Mouse (Mus musculus) spleen, adult 12 weeks (tissue): Measurements from ENCODE around the gene Ddx39b.
A peak's percentile ranks its signal among the peaks of the same experiment; 100 is the strongest.

Experiments
- DNase-seq: peaks from one replicate; pipeline ENCODE4 v3.0.0; 2022; ENCODE audit warnings: low spot score

Gene Ddx39b

GRCm38 (mm10) chr17:35241305-35242014 is at the start of gene Ddx39b:
Gene Ddx39b (plus strand): TSS chr17:35241746.
- peak; percentile 95 for DNase-seq

DNA sequence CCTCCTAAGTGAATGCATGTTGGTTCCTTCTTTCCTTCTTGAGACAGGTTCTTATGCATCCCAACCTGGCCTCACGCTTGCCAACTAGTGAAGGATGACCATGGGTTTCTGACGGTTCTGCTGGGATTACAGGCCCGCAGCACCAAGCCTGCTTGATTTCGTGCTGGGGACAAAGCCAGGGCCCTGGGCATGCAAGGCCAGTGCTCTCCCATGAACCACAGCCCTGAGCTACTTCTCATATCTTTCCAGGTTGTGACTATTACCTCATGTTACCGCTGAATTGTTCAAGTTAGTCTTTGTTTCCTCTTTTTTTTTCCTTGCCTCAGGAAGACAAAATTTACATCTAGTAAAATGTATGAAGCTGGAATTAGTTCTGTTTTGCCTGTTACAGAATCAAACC is 48.6 kb upstream of the Ddx39b start:
- no peak for DNase-seq

DNA sequence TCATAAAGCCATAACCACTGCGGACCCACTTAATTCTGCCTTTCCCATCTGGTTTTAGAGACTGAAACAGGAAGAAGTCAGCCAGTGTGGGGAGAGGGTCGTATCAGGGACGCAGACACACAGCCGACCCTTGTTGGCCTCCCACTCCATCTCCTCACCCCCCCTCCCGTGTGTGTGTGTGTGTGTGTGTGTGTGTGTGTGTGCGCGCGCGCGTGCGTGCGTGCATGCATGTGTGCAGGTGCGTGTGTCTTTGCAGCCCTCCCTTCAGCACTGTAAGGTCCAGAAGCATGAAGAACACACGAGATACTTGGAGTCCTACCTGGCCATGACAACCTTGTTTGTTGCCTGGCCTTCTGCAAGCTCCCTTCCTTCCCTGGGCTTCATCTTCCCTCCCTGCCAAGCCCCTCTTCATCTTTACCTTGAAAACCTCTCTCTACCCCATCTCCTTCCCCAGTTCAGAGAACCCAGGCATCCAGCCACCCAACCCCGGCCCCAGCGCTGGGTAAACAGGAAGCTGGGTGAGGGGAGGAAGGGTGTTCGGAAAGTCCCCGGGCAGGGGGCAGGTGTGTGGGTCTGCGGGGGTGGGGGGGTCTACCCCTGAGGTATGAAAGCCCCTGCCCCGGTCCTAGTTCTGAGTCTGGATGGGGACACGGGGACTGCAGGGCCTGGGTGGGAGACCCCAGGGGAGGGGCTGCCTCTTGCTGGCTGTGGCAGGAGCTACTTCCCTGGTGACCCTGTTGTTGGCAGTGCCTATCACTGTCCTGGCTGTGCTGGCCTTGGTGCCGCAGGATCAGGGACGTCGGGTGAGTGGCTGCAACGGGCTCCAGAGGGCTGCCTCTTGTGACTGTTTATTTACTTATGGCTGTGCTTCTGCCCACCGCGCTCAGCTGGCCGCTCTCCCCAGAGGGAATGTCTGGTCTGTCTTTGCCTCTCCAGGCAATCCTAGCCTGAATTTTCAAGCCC is 47.4 kb upstream of the Ddx39b start, which contains the start of gene Ltb:
TSS of gene Ltb (plus strand) at position 559 of the 963 bp plus-strand sequence.
- DNase-seq, result no peak

DNA sequence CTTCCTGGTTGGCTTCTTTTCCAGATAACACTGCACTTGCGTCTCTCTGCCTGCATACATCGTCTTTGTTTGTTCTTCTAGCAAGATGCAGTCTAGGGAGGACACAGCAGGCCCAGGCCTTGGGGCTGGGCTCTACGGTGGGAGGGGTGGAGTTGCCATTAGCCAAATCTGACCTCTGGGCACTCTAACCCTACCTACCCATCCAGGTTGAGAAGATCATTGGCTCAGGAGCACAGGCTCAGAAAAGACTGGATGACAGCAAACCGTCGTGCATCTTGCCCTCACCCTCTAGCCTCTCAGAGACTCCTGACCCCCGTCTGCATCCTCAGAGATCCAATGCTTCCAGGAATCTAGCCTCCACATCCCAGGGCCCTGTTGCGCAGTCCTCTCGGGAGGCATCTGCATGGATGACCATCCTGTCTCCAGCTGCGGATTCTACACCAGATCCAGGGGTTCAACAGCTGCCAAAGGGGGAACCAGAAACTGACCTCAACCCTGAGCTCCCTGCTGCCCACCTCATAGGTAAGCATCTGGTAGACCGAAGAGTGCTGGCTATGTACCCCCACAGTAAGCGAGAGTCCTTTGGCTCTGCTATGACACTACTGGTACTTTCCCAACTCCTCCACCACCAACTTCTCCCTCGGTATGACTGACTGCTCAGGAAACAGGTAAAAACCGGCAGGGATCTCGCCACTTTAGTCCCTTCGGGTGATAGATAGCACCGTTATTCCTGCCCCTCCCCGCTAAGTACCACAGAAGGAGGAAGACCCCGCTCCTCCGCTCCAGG is 46.5 kb upstream of the Ddx39b start:
- no peak for DNase-seq

DNA sequence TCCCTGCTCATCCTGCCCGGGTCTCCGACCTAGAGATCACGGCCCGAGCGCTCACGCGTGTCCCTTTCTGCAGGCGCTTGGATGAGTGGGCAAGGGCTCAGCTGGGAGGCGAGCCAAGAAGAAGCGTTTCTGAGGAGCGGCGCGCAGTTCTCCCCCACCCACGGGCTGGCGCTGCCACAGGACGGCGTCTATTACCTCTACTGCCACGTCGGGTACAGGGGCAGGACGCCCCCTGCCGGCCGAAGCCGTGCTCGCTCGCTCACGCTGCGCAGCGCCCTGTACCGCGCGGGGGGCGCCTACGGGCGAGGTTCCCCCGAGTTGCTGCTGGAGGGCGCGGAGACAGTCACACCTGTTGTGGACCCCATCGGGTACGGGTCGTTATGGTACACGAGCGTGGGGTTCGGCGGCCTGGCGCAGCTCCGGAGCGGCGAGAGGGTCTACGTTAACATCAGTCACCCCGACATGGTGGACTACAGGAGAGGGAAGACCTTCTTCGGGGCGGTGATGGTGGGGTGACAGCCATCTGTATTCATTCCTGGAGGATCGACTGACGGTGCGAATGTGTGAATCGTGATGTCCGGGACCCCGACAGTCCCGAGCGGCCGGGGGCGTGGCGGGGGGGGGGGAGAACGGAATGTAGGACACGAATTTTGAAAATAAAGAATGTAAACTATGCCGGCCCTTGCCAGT is 45.8 kb upstream of the Ddx39b start:
- DNase-seq, result peak; percentile 73

- no peak for DNase-seq
Measured at GRCm38 (mm10) chr17:35196321-35196641, 45.3 kb upstream of the Ddx39b start.

GRCm38 (mm10) chr17:35197126-35197525 is 44.4 kb upstream of the Ddx39b start:
- no peak for DNase-seq

DNA sequence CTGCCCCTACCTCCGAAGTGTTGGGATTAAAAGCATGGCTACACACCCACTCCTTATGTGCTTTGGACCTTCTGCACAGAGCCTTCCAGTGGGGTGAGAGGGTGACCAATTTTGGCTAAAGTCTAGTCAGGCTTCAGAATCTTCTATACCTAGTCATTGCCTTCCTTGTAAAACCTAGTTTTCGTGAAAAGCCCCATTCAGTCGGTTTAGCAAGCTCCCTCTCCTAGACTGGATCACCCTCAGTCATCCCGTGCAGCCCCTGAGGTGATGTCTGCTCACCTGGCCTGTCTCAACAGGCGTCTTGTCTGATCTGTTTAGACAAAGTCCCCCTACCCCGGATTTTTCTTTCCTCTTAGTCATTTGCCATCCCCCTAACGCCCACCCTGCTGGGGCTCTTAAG is 43.5 kb upstream of the Ddx39b start:
- DNase-seq, result no peak

GRCm38 (mm10) chr17:35198946-35199345 is 42.6 kb upstream of the Ddx39b start:
- no peak for DNase-seq

DNA sequence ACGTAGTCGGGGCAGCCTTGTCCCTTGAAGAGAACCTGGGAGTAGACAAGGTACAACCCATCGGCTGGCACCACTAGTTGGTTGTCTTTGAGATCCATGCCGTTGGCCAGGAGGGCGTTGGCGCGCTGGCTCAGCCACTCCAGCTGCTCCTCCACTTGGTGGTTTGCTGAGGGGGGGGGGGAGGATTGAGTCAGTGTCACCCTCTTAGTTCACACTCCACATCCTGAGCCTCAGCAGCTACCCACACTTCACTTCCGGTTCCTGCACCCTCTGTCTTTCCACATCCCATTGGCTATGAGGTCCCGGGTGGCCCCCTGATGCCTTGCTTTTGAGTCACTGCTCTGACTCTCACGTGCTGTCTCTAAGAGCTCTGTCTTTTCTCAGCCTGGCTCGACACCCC is 41.1 kb upstream of the Ddx39b start:
- DNase-seq, result peak; percentile 46

DNA sequence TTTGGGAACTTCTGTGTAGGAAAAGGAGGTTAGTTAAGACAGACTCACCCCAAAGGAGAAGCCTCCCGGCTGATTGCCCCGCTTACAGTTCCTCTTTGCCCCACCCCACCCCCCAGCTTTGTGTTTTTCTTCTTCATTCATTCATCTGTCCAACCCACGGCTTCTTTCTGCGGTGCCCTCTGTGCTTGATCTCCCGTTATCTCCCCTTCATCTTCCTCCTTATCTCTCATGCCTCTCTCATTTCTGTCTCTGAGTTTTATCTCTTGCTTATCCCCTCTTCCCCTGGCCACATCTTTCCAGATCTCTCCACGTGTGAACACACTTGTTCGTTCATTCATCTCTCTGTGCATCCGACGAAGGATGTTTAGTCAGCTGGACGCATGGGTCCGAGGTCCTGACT is 40.4 kb upstream of the Ddx39b start:
- DNase-seq, result no peak

- peak; percentile 35 for DNase-seq
Measured at GRCm38 (mm10) chr17:35201787-35202186, 39.8 kb upstream of the Ddx39b start, which contains the start of gene Tnf. Gene Tnf (minus strand): TSS chr17:35202007.

- no peak for DNase-seq
Measured at GRCm38 (mm10) chr17:35202442-35202841, 39.1 kb upstream of the Ddx39b start.

GRCm38 (mm10) chr17:35204494-35205379 is 36.8 kb upstream of the Ddx39b start, which contains the start of gene Lta:
Gene Lta (minus strand): TSS chr17:35205351.
- DNase-seq, result peak; percentile 37

DNA sequence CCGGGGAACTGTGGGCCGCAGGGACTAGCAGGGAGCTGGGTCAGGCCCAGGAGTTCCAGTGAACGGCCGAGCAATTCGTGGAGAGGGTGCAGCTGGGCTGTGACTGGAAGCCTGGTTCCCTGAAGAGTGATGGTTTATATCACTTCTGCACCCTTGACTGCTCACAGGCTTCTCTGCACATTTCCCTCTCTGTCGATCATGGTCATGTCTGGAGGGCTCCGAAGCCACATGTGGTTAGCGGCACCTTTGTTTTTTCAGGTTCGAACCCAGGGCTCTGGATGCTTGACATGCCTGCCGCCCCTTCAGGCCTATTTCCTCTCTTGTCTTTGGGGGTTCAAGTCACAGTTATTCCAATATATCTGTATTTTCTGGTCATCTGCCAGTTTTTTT is 36.2 kb upstream of the Ddx39b start:
- DNase-seq, result no peak

DNA sequence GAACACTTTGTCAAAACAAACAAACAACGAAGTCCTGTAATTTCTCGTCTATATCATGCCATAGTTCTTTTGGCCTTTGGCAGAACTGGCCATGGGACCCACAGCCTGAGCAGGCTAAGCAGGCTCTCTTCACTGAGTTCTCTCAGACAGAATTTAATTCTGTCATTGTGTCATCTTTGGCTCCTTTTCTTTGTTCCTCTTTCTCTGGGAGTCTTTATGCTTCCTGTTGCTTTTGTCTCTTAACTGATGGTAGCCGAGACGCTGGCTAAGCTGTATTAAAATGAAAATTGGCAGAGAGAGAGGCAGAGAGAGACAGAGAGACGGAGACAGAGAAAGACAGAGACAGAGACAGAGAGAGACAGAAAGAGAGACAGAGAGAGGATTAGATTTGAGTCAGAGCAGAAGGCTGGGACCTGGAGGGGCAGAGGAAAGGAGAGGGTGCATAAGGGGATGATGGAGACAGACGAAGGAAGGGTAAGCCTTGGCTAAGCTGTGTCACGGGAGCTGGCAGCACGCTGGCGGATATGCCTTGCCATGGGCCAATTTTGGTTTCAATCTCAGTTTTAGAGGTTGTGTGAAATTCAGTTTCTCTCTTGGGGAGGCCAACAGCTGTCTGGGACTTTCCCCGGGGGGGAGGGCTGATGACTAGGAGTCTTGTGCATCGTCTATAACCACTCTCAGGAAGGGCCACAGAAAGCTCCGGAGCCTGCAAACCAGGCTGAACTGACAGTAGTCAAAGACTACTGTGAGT is 31.6 kb upstream of the Ddx39b start:
- peak; percentile 60 for DNase-seq

DNA sequence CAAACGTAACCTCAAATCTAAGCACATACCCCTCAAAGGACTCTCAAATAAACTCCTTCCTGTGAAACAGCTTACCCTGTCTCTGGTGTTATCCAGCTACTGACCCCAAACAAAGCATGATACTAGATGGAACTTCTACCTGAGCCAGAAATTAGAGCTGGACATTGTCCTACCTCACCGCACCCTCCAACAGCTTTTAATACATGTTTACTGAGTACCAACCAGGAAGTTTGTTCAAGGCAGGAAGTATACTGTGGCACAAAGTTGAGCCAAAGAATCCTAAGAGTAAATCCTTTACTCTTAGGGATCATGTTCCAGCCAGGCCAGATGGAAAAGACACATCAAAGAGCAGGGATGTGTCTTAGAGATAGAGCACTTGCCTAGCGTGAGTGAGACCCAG is 31.0 kb upstream of the Ddx39b start:
- DNase-seq, result no peak

DNA sequence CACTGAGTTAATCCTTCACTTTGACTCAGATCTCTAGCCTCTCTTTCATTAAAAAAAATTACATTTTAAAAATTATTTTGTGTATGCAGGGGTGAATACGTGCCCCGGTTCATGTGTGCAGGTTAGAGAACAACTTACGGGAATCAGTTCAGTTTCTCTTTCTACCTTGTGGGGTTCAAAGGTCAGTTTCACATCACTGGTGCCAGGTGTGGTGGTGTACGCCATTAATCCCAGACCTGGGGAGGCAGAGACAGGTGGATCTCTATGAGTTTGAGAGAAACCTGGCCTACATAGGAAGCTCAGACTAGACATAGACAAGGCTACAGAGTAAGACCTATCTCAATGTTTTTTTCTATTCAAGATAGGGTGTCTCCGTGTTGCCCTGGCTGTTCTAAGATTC is 28.5 kb upstream of the Ddx39b start:
- DNase-seq, result no peak

DNA sequence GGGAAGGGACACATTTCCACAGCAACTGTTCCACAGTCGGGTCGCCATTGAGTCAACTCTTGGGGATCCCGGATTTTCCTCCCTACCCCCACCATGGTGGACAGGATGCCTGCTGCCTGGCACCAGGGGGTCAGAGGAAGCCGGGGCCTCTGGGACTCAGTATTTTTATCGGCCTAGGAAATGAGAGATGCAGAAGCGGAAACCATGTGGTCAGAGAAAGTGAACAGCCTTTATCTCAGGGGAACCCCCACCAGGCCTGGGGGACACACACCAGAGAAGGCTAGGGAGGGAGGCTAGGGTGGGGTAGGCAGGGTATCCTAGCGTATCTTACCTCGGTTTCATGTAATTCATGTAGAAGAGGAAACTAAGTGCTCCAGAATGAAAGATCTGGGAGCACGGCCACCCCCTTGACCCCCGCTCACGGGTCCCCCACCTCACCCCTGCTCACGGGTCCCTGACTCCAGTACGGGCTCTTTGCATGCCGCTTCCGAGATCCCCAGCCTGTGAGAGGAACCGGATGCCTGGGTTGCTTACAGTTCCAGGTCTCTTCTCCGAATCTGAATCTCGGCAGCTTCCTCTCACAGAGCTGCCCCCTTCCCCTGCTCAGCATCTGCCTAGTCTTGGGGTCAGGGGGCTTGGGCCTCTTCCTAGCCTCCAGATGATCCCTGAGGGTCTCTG is 22.9 kb upstream of the Ddx39b start:
- no peak for DNase-seq
